Mouse (Mus musculus): ENCODE data around the gene Gm20696.

Gm20696 gene

DNA sequence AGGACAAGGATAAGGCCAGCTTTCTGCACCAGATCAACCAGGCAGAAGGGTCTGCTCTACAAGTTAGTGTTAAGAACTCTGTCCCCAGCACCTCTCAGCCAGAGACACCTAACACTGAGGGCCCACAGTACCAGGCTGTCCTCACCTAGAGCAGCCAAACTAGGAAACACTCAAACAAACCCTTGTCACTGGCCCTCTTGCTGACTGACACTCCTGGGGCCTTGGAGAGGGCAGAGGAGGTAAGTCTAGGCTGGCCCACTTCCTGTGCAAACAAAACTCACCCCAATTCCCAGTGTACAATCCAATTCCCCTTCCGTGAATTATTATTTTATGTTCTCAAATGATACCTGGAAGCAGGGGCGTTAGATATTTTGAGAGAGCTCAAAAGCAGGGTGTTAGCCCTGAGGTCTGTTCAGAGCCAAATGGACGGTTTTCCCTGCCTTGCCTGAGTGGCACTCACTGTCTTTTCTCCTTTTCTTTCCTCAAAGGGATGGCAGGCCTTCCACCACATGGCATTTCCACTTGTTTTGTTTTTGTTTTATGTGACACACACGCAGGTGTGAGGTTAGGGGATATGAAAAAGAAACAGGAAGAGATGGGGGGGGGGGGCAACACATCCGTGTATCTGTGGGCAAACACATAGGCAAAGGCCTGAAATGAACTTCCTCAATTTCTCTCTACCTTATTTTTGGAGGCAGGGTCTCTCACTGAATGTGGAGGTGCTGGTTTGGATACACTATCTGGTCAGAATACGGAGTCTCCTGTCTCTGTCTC is 363.7 kb downstream of the Gm20696 start:
- DNase-seq (ENCODE audit: extremely low read depth, insufficient read length, low spot score) = no peak

DNA sequence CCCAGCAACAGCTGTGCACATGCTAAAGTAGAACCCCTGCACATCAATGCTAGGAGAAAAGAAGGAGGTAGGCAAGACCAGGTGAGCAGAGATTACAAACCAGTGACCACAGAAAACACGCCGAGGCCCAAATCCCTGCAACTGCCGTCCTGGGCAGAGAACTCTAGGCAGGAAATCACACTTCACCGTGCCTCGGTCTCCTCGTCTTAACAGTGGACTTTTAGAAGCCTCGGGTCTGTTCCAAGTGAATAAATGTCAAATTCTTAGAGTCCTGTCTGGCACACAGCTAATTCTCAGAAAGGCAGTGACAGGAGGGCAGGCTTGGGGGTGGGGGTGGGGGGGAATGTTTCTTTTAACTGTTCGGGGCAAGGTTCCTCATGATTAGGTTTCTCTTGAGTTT is 364.7 kb downstream of the Gm20696 start:
- no peak for DNase-seq (ENCODE audit: extremely low read depth, insufficient read length, low spot score)

DNA sequence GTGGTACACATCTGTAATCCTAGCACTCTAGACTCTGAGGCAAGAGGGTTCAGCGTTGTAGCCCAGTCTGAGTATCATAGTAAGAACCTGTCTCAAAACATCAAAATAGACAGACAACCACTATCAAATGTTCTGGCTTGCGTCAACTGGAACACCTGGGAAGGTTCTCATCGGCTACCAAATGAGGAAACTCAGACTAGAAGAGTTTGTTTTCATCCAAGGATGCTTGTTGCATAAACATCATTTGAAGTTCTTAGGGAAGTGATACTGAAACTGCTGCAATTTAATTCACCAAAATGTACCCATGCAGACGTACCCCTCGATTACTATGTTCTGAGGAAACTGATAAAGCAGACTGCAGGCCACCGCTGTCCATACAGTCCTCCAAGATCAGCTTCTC is 366.4 kb downstream of the Gm20696 start:
- no peak for DNase-seq (ENCODE audit: extremely low read depth, insufficient read length, low spot score)

DNA sequence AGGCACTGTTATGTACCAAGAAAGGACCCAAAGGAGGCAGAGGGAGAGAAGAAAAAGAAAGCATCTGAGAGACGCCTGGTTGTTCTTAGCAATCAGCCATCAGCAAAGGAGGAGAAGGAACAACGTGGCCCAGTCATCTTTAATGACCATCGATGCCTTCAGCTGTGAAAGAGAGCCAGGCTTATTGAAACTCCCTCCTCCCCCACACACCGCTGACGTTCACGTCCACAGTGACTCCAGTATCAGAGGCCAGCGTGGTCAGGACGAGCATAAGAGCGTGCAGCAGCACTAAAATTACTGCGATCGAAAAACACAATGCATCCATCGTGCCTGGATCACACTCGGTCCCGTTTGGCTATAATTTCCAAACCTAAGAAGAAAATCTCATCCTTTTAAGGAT is 367.4 kb downstream of the Gm20696 start:
- no peak for DNase-seq (ENCODE audit: extremely low read depth, insufficient read length, low spot score)

DNA sequence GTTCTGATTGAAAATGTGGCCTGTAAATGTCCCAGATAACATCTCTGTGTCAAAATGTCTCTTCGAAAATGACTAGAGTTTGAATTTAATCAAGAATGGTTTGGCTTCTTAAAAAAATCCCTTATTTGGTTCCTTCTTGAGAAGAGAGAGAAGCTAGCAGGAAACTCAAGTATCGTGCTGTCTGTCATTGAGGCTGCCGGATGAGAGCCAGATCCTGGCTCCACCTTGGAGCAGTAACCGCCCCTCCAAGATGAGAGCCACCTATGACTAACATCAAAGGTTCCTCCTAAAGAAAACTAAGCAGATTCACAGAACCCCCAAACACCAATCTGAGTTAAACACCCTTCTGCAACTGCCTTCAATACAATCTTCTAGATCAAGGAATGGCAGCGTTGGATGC is 369.1 kb downstream of the Gm20696 start:
- DNase-seq (ENCODE audit: extremely low read depth, insufficient read length, low spot score) = no peak

DNA sequence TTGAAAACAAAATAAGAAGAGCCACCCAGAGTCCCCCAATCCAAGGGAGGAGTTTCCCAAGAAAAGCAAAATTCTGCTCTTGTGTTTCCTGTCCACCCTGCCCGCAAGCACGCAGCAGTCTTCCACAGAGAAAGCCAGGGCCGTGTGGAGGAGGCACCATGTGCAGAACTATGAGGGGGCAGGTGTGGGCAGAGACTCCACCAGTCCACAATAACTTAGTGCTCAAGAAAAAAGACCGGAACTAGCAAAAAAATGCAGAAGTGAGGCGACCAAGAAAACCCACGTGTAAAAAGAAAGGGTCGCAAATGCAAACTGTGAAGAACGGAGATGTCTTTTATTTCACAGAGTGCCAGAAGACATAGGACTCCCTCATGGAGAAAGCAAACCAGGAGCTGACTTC is 371.1 kb downstream of the Gm20696 start:
- DNase-seq (ENCODE audit: extremely low read depth, insufficient read length, low spot score) = no peak

DNA sequence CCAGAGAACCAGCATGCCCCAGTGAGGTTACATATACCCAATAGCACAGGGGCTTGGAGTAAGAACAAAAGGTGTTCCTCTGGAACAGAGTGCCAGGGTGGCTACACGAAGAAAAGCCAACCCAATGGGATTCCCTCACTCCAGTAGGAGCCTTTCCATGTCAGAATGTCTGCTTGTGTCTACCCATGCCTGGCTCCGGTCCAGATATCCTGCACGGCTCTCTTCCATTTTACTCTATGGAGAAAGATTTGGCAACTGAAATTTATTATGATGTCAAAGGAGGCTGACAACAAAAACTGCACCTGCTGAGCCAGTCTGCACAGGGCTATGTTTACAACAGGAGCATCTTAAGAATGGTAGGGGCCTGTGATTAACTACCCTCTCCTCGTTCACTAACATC is 377.4 kb downstream of the Gm20696 start:
- DNase-seq (ENCODE audit: extremely low read depth, insufficient read length, low spot score) = no peak

DNA sequence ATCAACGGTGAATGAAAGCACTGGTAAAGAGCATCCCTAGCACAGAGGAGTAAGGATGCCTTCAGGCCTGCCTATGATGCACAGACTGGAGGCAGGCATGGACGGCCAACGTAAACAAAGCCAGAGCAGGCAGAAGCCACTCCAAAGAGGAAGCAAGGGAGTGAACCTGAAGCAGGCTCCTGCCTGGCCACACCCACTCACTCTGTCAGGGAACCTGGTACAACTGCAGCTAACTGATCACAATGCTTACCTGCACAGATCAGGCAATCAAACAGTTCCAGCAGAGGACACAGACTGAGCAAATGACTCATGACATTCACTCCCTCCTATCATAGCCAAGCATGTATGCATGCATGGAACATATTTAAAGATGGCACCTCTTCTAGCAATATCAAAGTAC is 381.6 kb downstream of the Gm20696 start:
- DNase-seq (ENCODE audit: extremely low read depth, insufficient read length, low spot score) = no peak

DNA sequence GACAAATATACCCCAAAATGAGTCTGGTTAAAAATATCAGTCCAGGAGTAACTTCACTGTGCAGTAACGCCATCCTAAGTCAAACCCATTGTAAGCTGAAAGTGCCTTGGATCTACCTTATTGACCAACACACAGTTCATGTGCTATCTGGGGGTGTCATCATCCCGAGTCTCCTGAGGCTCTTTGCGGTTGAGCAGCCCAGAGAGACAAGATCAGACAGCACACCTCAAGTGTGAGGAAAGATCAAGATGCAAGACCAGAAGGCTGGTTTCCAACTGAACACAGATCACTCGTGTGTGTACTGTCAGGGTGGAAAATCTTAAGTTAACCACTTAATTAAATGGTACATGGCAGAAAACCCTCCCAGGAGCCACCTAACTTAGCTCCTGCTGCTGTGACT is 382.6 kb downstream of the Gm20696 start:
- DNase-seq (ENCODE audit: extremely low read depth, insufficient read length, low spot score) = no peak

DNA sequence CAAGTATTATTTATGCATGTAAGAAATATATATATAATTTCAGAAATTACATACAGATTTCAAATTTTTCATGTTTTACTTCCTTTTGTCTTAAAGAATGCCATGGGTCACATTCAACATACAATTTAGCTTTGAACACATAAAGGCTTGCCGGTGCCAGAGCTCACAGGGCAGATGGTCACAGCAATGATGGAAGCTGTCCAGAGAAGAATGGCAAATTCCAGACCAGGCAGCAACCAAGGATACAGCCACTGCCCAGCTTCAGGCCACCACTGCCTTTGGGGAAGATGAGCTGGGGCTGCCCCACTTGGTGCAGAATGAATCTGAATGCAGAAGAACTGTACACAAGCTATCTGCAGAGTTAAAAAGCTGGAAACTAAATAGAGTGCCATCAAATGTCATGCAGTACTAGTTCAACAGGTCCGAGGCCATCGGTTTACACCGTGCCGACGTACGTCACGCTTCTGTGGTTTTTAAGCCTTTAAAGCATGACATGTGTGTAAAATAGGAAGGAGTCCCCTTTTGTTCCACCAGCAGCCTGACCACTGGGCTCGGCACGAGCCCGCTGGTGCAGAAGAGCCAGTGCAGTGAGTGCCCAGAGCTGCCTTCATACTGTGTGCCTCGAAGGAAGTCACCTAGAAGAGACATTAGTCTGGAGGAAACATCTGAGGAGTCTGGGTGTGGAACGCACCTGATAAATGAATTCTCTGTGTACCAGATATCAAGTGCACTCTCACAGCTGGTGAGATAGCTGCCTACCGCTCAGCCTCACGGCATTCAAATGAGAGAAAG is 383.5 kb downstream of the Gm20696 start:
- DNase-seq (ENCODE audit: extremely low read depth, insufficient read length, low spot score) = no peak

DNA sequence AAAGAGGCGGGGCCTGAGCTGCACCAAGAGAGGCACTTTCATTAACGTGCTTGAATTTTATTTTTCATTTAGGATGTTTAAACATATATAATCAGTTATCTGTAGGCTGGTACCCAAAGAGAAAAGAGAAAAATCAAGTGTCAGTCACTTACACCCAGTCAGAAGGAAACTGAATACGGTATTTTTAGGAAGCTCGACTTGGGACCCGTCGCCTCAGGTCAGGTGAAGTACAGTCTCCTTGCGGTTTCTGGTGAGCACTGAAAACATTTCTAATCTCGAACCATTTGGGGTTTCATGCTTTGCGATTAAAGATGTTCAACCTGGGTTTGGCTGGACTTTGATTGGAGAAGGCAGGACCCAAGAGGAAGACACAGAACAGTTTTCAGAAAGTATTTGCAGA is 385.2 kb downstream of the Gm20696 start:
- DNase-seq (ENCODE audit: extremely low read depth, insufficient read length, low spot score) = no peak

DNA sequence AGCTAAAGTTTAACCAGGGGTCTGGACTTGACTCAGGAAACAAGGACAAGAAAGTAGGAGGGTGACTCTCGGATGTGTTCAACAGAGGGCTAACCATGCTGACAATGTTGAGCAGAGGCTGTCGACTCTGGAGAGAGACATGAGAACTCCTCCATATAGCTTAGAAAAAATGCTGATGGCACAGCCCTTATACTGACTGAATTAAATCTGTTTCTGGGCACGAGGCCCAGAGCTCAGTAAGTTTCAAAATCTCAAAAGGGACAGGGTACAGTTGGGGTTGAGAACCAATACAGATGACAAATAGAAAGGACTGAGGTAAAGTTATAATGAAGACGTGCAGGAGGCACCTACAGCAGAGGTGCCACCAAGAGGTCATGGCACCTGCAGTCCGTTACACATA is 386.0 kb downstream of the Gm20696 start:
- no peak for DNase-seq (ENCODE audit: extremely low read depth, insufficient read length, low spot score)

DNA sequence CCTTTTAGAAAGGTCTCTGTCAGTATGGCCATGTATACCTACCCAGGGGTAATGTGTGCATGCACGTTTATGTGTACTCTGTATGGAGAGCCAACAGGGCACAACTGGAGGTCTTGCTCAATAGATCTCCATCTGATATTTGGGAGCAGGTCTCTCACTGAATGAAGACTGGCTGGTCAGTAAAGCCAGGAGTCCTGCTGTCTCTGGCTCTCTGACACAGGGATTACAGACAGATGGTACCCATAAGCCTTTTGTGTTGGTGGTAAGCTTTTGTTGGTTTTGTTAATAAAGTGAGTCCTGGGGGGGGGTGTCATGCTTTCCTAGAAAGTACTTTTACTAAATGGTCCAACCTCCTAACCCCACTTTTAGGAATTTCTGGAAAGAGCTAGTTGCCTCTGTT is 389.3 kb downstream of the Gm20696 start:
- no peak for DNase-seq (ENCODE audit: extremely low read depth, insufficient read length, low spot score)

DNA sequence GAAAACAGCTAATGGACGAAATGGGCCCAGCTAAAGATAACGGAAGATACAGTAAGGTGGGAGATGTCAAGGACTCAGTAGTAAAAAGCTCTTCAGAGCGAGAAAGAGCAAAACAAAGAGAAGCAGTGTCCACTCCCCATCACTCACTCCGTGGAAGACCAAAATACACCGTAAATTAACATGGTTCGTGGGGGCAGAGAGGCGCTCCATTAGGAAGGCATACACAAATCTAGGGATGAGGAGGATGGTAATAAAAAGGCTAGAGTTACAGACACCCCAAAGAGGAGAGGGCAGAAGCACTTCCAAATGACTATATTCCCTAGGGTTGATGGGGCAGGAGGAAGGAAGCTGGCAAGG is 390.3 kb downstream of the Gm20696 start:
- DNase-seq (ENCODE audit: extremely low read depth, insufficient read length, low spot score) = no peak

DNA sequence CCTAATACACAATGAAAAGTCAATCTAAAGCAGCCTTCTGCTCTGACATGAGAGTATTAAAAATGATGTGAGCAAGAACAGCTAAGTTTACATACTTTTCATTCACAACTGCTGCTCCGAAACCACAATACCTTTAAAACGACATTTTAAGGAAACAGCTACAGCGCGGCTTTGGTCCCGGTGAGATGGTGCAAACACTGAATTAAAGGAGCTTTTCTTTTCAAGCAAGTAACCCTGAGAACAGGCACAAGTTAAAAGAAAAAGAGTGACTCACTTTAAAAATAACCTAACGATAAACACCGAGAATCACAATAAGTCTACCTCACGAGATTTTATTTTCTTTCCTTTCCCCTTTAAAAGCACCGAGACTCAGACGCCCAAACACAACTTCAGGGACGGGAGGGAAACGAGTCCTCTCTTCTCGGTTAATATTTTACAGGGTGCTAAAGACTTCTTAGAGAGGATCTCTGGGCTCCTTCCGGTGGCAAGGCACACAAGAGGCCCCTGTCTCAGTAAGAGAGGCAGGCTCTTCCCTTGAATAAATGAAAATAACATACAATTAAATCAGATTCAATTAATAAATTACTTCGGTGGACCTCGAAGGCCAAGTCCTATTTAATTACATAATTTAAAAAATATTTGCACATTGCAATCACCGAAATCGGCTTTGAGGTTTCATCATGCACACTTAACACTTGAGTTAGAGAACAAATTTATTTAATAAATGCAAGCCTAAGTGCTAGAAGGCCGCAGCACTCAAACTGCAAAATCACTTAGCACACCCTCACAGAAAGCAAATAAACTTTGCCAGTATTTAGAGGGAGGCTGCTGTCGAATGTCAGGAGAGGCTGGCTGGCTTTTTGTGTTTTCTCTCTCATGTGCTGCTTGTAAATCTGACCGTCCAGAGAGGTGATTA is 391.0 kb downstream of the Gm20696 start:
- DNase-seq (ENCODE audit: extremely low read depth, insufficient read length, low spot score) = no peak

DNA sequence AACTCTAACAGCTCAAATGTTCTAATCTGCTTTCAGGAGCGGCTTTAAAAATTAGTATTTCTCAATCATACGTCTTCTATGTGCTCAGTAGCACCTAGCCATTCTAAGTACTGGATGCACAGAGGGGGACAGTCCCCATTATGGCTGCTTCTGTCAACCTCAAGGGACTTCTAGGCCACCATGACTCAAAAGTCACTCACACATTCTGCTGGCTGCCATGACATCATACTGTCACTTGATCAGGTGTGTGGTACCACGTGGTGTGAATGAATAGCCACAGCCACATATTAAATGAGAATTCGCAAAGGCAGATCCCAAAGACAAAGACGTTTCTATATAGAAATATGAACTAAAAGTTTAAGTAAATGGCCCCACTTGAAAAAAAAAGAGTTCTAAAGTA is 391.9 kb downstream of the Gm20696 start:
- no peak for DNase-seq (ENCODE audit: extremely low read depth, insufficient read length, low spot score)

DNA sequence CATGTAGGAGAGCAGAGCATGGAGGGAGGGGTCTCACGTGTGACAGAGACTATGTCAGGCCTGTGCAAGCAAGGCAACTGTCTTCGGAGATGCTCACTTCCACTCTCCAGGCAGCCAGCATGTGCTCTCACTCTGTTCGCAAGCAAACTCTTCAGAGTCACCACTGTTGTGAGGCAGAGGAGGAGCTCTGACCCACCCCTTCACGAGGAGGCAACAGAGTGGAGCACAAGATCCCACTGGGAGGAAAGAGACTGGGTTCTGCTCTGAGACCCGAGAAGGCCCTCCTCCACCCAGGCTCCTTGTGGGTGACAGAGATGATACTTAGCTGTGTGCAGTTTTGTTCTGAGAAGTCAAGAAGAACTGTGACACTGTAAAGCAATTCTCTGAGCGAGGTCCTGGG is 392.4 kb downstream of the Gm20696 start:
- DNase-seq (ENCODE audit: extremely low read depth, insufficient read length, low spot score) = no peak

DNA sequence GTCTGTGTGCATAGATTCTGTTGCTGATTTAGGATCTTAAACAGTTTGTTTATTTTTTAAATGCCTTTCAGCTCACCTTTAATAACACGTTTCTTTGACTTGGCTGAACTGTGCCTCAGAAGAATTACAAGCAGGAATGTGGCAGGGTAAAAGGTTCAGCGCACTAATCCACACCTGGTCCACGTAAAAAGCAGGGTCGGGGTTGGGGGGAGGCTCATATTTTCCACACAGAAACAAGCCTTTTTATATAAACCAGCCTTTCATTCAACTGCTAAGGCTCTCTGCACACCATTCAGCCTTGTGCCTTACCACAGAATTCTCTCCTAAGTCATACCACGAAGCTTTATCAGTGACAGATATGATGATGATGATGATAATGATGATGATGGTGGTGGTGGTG is 393.4 kb downstream of the Gm20696 start:
- no peak for DNase-seq (ENCODE audit: extremely low read depth, insufficient read length, low spot score)

DNA sequence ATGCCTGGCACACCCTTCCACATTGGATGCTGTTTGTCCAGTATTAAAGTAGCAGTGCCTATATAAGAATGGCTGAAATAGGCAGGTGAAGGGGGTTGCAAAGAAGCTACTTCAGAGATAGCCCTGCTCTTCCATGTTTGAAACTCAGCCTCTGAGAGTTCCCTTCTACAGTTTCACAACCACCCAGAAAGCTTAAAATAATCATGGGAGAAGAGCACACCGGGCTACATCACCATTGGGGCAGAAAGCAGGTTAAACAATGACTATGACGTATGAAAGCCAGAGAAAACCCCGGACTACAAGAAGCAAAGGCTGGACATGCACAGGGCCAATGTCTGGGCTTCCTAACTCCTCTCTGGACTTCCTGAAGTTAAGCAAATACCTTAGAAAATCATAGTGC is 394.4 kb downstream of the Gm20696 start:
- no peak for DNase-seq (ENCODE audit: extremely low read depth, insufficient read length, low spot score)

DNA sequence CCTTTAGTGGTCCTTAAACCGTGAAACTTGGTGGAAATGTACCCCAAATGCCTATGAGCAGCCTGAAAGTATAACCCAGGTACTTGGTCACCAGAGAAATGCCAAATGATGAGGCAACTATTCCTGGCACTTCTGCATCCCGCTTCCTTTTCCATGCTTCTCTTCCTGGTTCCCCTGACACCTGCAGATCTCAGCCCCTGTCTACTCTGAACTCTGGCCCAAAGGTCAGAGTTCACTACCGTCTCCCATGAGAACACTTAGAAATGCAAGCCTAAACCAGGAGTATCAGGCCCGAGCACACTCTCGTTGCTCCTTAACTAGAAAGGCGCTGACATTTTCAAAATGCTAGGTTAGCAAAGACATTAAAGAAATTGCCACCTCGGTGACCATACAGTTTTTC is 394.9 kb downstream of the Gm20696 start:
- no peak for DNase-seq (ENCODE audit: extremely low read depth, insufficient read length, low spot score)

DNA sequence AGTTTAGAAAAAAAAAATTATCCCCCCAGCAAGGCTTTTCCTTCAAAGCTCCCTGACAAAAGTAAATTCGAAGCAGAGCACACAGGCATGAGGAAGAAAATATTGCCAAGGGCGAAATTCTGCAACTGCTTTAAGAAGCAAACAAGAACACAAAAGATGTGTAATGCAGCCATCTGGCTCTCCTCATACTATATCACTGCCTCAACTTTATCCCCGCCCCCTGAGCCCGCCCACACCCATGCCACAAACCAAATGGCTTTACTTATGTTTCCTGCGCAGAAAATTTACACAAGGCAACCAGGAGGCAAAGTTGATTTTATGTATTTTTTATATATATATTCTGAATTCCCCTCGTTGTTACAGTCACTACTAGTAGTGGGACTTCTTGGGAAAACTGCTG is 396.7 kb downstream of the Gm20696 start:
- DNase-seq (ENCODE audit: extremely low read depth, insufficient read length, low spot score) = no peak
